Mouse (Mus musculus) T-helper 2 cell (primary cell): ENCODE results near the gene Psmd2.

Source experiments
- in situ Hi-C: fragments of 300-600 bp; cut with MboI, MseI; formaldehyde crosslinking; loops from one replicate; pipeline ENCODE4 v1.15.1; 2025; ENCODE audit warnings: high pct_unique_total_duplicates

Gene Psmd2

GRCm38 (mm10) chr16:20651076-20651946 is at the start of gene Psmd2:
Psmd2 (plus strand) TSS chr16:20651652.
- in situ Hi-C loops: no loop called here

DNA sequence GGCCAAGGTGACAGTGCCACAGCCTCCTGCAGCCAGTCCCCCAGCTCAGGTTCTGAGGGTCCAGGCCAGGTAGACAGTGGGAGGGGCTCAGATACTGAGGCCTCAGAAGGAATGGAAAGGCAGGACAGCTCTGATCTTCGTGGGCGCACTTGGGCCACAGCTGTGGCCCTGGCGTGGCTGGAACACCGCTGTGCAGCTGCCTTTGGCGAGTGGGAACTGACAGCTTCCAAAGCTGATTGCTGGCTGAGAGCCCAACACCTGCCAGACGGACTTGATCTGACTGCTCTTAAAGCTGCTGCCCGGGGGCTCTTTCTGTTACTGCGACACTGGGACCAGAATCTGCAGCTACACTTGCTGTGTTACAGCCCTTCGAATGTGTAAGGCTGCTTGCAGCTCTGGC is 46.7 kb upstream of the Psmd2 start:
- in situ Hi-C loops: loop anchor here (5.0 kb wide), 1 partner anchor 33 kb away; no protein-coding TSS in a partner anchor

GRCm38 (mm10) chr16:20610501-20611356 is 40.7 kb upstream of the Psmd2 start:
- in situ Hi-C loops: loop anchor here (10.0 kb wide), 2 partner anchors 66 to 116 kb away; partner anchors contain the start of genes Abcf3 and Eif2b5

GRCm38 (mm10) chr16:20611357-20612227 is 39.9 kb upstream of the Psmd2 start, which contains the start of the genes Eef1akmt4, Gm49333 and Alg3:
Eef1akmt4 (plus strand) TSS chr16:20611593.
Gm49333 (plus strand) TSS chr16:20611610.
Alg3 (minus strand) TSS chr16:20611735.
- in situ Hi-C loops: loop anchor here (10.0 kb wide), 2 partner anchors 67 to 117 kb away; partner anchors contain the start of genes Abcf3 and Eif2b5

- in situ Hi-C loops: loop anchor here (10.0 kb wide), 2 partner anchors 75 to 125 kb away; partner anchors contain the start of genes Abcf3 and Eif2b5
These were observed 31.7 kb upstream of the Psmd2 start for GRCm38 (mm10) chr16:20619541-20620398.

DNA sequence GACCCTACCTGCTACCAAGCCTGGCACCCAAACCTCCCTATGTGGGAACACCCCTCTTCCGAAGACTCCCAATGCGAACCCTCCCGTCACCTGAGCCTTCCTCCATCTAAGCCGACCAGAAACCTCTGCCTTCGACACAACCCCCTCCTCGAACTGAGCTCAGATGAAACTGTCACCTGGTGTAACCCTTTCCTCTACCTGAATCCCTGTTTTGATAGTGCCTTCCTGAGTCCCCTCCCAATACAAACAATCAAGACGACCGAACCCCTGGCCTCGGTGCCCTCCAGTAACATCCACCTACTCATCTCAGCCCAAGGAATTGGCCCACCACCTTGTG is 31.1 kb upstream of the Psmd2 start:
- in situ Hi-C loops: no loop called here

DNA sequence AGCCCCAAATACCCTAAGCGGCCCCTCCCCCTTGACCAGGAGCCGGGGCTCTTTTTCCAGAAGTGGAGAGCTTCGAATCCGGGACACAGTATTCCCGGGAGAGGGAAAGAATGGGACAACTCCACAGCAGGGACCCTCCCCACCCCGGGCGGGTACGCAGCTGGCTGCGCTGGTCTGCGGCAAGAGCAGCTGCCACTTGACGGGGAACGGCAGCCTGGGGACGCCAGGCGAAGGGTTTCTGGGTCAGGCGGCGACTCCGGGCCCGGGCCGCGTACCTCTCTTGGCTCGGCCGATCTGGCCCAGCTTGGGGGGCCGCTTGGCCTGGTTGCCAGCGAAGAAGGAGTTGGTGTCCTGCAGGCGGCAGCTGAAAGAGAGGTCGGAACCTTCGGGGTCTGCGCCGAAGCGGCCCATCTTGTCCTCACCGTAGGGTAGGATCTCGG is 30.7 kb upstream of the Psmd2 start:
- in situ Hi-C loops: no loop called here

DNA sequence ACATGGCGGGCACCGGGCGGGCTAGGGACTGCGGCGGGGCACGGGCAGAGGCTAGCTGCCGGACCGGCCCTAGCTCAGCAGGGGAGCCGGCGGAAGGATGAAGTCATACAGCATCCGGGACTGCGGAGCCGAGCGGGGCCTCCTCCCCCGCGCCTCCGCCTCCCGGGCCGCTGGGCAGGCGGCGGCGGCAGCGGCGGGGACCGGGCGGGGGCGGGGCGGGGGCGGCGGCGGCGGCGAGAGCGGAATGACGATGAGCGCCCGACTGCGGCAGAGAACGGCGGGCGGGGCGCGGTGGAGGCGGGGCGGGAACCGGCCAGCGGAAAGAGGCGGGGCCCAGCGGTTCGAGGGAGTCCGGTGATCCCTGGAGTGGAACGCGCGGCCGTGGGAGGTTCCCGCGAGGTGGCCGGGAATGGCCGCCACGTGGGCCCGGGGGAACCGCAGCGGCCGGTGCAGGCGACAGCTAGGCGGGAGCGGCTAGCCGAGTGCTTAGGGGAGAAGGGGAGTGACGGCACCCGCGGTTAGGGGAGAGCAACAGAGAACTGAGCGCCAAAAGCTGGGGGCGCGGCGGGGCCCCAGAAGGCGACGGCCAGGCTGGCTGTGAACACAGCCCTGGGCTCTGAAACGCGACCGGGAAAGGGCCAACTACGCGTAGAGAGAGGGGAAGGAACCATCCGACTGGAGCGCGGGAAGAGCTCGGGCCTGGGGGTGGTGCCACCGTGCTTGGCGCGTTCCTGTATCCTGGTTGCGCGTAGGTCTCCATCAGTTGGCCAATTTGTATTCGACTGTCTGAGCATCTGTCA is 30.1 kb upstream of the Psmd2 start, which contains the start of gene Camk2n2:
Camk2n2 (minus strand) TSS at position 97 of the 800 bp plus-strand sequence.
- in situ Hi-C loops: no loop called here

DNA sequence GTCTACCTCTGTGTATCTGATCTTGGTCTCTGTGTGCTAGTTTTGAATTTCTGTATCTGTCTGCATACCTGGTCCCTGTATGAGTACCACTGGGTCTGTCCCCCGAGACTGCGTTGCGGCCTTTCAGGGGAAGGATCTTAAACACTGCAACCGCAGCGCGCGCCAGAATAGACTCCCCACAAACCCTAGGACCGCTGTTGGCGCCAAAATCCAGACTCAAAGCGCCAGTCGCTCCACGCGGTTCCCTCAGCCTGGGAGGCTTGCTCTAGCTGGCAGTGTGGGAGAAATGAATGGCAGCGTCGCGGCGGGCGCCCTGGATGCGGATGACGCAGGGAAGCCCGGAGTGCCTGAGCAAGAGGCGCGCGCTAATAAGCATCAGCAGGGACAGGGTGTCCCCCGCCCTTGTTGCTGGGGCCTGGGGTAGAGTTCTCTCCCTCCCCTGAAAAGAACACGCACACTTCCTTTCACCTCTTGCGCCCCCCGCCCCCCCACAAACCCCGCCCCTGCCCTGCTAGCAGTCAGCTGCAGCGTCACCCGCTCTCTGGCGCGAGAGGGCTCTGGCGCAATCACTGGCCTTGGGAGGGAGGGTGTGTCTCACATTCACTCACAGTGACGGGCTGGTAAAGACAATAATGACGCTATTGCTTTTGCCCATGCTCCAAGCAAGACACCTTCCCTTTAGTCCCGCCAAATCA is 29.3 kb upstream of the Psmd2 start:
- in situ Hi-C loops: no loop called here

DNA sequence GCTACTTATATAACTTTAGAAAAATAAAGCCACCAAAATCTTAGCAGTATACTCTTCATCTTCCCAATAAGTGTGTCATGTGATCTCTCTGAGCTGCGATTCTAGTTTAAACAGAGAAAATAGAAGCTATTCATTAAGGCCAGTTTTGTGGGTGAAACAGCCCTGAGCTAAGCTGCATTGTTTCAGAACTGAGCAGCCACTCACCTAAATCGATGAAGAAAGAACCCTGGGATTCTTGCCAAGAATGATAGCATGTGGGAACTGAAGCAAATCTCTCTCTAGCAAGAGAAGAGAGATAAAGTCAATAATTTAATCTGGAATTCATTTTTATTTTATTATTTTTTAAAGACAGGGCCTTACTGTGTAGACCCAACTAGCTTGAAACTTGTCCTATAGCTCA is 28.2 kb upstream of the Psmd2 start:
- in situ Hi-C loops: no loop called here

- in situ Hi-C loops: no loop called here
These were observed 22.5 kb upstream of the Psmd2 start for GRCm38 (mm10) chr16:20628871-20629391.

DNA sequence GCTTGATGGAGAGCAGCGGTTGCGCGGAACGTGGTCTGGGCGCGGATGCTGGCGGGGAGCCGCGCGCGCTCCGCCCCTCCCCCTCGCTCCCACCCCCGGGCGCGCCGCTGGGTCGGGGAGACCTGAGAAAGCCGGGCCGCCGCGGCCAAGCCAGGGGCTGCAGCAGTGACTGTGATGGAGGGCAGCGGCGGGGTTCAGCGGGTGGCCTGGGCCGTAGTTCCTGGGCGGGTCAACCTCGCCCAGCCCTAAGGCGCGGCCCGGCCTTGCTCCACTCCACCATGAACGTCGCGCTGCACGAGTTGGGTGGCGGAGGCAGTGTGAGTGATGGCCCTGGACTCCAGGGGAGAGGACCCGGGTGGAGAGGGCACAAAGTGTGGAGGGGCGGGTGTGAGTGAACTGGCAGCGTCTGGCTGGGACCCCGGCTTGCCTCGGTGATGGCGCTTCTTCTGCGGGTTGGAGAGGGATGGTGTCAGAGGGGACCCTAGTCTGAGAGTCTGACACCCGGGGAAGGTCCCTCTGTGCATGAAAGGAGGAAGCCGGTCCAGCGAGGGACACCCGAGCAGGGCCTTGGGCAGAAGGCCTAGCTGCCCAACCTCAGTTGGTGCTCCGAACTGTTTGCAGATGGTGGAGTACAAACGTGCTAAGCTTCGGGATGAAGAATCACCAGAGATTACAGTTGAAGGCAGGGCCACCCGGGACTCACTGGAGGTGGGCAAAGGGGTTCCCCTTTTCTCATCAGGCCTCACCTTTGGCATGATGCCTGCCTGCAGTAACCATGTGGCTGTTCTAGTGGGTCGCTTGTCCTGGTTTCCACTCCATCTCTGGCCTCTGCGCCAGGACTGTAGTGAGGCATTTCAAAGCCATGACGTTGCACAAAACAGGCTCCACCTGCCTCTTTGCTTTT is 21.5 kb upstream of the Psmd2 start, which contains the start of gene Ece2:
Ece2 (plus strand) TSS at position 98 of the 904 bp plus-strand sequence.
- in situ Hi-C loops: no loop called here

GRCm38 (mm10) chr16:20637410-20637809 is 14.0 kb upstream of the Psmd2 start:
- in situ Hi-C loops: loop anchor here (5.0 kb wide), 1 partner anchor 35 kb away; no protein-coding TSS in a partner anchor

- in situ Hi-C loops: loop anchor here (5.0 kb wide), 1 partner anchor 36 kb away; no protein-coding TSS in a partner anchor
These were observed 13.1 kb upstream of the Psmd2 start for GRCm38 (mm10) chr16:20638367-20638766.

- in situ Hi-C loops: loop anchor here (10.0 kb wide), 1 partner anchor 137 kb away; no protein-coding TSS in a partner anchor
These were observed 9.3 kb upstream of the Psmd2 start for GRCm38 (mm10) chr16:20642161-20642560.

GRCm38 (mm10) chr16:20643911-20644310 is 7.5 kb upstream of the Psmd2 start:
- in situ Hi-C loops: loop anchor here (10.0 kb wide), 1 partner anchor 139 kb away; no protein-coding TSS in a partner anchor

- in situ Hi-C loops: no loop called here
These were observed 477 bp downstream of the Psmd2 start for GRCm38 (mm10) chr16:20651947-20652310.
